Mouse (Mus musculus) thymus, postnatal 25 days (tissue): ENCODE data around the gene Ubl3.

Source experiments
- DNase-seq: peaks from one replicate; pipeline ENCODE4 v3.0.0; 2022

Gene Ubl3

GRCm38 (mm10) chr5:148559261-148559958 lies 6.8 kb upstream of the Ubl3 start:
- DNase-seq, result no peak

GRCm38 (mm10) chr5:148558472-148558871 lies 5.9 kb upstream of the Ubl3 start:
- DNase-seq, result no peak

- no peak for DNase-seq
Observed at GRCm38 (mm10) chr5:148556509-148556908, 3.9 kb upstream of the Ubl3 start.

DNA sequence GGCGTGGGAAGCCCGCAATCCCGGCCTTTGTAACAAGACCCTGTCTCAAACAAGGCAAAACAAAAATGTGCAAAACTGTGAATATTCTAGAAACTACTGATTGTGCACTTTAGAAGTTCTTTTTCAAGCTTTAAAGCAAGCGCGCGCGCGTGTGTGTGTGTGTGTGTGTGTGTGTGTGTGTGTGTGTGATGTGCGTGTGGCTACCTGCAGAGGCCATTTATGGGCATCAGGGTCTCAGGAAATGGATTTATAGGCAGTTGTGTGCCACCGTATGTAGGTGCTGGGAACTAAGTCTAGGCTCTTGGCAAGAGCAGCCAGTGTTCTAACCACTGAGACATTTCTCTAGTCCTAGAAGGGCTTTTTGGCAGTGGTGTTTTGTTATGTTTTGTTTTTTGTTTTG lies 2.6 kb upstream of the Ubl3 start:
- DNase-seq, result no peak

DNA sequence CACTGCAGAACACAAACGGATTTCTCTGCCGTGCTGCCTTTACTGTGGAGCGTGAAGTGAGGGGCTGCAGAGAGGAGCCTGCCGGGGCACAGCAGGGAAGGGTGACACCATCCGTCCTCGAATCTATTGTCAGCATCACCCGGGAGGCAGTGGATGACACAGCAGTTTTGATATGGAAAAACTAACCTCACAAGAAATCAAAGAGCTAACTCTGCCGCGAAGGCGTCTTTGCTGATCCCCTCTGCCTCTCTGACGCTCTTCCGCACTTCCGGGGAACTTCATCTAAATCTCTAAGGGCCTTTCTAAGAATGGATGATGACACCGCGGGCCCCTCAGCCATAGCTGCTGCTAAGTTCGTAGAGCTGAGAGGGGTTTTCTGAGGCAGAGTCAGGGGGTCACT lies 2.1 kb upstream of the Ubl3 start:
- peak; percentile 19 for DNase-seq

- DNase-seq, result no peak
Observed at GRCm38 (mm10) chr5:148554242-148554641, 1.7 kb upstream of the Ubl3 start.

DNA sequence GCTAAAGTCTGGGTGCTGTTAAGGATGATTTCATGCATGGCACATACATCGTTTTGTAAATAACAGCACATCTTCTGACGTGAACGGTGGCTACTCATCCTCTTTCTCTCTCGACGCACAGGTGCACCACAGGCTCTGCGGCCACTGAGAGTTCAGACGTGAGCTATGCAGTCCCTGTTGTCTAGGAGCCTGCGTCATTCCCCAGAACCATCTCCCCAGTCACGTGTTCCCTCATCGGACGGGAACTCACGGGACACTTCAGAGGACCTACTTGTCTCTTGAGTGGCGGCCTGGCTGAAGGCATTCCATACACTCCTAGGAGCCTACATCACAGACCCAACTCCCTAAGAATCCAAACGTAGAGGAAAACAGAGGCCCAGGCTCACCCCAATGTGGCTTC lies 1.1 kb upstream of the Ubl3 start:
- DNase-seq, result no peak

DNA sequence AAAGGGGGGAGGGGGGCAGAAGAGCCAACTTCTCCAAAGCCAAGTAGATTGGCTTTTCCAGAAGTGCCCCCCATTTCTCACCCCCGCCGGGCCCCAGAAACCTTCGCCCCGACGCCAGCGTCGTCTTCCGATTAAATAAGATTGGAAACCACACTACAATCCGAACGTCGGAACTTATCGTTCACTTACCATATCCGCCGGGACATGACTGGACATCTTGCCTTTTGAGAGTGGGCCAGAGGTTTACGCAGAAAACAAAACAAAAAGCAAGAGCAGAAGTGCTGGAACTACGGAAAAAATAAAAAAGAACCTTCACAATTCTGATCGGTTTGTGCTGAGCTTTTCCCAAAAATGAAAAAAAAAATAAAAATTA lies 839 bp downstream of the Ubl3 start:
- DNase-seq, result peak; percentile 26

- DNase-seq, result peak; percentile 43
Observed at GRCm38 (mm10) chr5:148550821-148551763, 1.5 kb downstream of the Ubl3 start.

DNA sequence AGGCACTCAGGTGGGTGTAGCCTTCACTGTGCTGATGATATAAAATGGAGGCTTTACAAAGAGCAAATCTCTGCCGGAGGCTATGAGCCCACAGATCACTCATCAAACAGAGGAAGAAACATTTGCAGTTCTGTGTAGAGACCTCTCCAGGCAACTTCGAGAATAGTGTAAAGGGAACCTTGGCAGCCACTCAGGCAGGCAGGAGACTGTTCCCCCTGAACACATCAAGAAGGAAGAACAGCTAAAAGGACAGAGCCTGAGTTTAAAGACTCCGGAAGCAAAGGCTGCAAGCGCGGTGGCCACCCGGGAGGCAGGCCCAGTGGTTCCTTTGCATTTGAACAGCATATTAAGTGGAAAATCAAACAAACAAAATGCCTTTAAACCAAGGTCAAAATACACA lies 2.2 kb downstream of the Ubl3 start:
- peak; percentile 18 for DNase-seq

DNA sequence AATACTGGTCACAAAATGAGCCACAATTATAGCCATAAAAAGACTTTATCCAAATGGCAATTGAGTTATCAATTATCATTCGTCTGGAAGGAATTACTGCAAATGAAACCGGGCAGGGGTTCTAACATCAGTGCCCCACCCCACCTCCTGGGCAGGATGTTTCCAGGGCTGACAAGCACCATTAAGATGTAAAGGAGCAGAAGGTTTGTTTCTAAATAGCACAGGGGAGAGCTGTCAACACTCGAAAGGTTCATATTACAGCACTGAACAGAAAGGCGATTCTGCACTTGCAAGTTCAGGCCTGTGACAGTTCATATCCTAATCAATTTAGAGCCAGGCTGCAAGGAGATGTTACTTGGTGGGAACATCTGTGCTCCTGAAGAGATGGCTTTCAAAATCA lies 3.3 kb downstream of the Ubl3 start:
- DNase-seq, result no peak

DNA sequence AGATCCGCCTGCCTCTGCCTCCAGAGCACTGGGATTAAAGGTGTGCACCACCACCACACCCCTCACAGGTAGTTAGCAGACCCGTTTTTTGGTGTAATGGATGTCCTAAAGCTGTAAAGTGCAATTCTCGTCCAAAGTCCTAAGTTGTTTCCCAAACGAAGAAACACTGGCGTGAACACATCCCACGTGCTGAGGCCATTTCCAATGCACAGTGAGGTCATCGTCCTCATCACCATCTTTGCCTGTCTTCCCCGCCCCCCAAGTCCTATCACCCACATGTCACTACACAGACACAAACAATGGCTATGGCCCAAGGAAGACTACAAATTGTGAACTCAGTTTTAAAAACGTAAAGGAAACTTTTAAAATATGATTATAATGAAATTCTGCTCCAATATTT lies 4.0 kb downstream of the Ubl3 start:
- DNase-seq, result no peak

- DNase-seq, result no peak
Observed at GRCm38 (mm10) chr5:148547870-148548456, 4.6 kb downstream of the Ubl3 start.

DNA sequence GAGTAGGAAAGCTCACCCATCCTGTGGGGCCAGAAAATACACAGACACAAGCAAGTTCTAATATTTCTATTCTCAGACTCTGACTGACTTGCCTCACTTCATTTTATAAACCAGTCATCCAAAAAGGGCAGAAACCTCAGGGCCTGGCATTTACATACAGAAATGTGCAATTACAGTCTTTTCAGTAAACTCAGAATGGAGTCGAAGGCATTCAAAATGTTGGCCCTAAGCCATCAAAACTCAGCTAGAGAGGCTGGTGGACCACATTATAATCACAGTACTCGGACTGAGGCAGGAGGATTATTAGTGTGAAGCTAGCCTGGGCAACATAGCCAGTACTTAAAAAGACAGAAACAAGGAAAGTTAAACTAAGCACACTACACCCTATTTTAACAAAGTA lies 5.6 kb downstream of the Ubl3 start:
- DNase-seq, result no peak

- DNase-seq, result no peak
Observed at GRCm38 (mm10) chr5:148544733-148545132, 7.9 kb downstream of the Ubl3 start.

DNA sequence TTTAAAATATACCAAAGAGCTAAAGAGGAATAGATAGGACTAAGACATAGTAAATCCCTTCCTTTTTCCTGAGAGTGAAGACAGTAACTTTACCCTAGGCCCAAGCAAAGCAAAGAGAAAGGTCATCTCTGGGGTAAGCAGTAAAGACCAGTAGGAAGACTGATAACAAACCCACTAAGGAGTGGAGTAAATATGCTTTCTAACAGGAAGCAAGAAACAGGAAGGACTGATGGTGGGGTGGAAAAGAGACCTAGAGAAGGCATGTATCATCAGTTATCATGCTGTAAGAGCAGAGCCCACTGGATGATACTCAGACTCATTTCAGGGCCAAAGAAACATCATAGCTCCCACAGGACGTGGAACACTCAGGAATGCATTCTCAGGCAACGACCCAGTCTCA lies 10.4 kb downstream of the Ubl3 start:
- DNase-seq, result no peak

DNA sequence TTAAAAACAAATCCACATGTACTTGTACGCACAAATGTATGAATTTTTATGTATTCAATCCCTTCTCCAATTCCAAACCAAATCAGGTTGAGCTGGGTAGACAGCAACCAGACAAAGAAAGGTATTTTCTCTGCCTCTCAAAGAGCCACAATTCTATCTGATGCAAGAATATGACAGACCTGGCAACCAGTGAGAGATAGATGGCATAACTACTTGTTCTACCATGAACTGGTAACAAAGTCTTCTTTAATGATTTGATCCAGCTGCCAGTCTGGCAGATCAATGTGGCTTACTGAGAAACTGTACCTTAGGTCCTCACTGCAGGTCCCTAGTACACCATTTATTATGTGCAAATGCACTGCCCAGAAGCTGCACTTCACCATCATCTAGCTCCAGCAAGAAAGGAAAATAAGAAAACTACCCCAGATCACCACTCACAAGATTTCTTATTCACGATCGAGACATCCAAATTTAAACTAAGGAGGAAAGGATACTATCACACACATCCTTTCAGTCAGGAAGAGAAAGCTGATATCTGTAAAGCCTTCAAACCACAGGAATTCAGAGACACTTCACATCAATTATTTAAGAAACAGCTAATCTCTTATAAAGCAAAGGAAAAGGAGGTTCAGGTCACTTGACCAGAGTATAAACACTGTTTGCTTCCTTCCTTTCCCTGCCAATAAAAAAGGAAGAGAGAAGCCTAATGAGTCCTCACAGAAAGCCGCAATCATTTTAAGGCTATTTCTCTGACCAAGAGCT lies 16.7 kb downstream of the Ubl3 start:
- no peak for DNase-seq

DNA sequence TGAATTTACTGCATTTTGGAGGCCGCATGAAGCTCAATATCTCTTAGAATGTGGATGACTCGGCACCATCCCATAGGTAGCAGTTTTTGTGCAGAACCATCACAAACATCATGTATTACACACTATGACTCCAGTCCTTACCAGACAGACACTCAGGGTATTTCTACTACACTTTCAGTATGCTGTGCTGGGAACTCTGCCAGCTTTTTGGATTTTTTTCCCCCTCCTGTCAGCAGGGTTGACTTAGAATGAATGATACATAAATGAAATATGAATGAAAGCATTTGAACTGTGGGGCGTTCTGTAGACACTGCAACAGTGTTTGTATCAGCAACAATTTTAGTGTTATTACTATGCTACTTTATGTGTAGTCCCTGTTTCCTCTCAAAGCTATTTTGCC lies 17.9 kb downstream of the Ubl3 start:
- no peak for DNase-seq

GRCm38 (mm10) chr5:148533924-148534323 lies 18.7 kb downstream of the Ubl3 start:
- DNase-seq, result no peak

- DNase-seq, result no peak
Observed at GRCm38 (mm10) chr5:148532201-148532600, 20.4 kb downstream of the Ubl3 start.

- DNase-seq, result no peak
Observed at GRCm38 (mm10) chr5:148527632-148528031, 25.0 kb downstream of the Ubl3 start.

GRCm38 (mm10) chr5:148526631-148527030 lies 26.0 kb downstream of the Ubl3 start:
- DNase-seq, result no peak
